Mouse (Mus musculus): ENCODE data around the gene Rbm28. TPM values are rescaled to one million over a fixed set of nuclear protein-coding genes. Genes with fewer than 3 reads are reported as not detected.

Gene Rbm28
- polyA plus RNA-seq, 1 experiment from 2014 or later, result 6.6 TPM

DNA sequence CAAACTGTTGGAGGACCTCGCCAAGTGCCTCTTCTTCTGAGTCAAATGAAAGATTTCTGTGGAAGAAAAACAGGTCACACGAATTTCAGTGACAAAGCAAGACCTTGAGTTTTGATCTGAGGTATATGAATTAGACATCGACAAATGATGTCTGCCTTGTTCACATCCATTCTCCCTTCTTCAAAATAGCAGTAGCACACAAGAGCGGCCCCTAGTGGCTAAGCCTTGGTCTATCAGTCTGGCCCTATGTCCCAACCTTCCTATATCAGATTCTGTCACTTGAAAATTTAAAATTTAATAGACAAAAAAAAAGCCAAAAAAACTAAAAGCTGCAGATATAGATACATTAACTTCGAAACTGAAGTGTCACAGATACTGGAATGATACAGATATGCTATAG, 21.2 kb downstream of the Rbm28 start:
- TF ChIP-seq CTCF (IDR thresholded peaks at IDR 0.05; ENCODE audit: low read depth) (peak; percentile 81), EP300 (IDR thresholded peaks at IDR 0.05; ENCODE audit: low read depth) (no peak)
- 37% methylated on average over 5 of the region's 5 CpGs for WGBS (ENCODE audit: insufficient replicate concordance)
- Histone ChIP-seq H3K4me2 (ENCODE audit: low read depth, low read length) (no peak overlapping the region), H3K4me1 (ENCODE audit: insufficient read depth) (0 out of 2 replicates have a peak, but pooled peaks cover 2% of the 10 kb centered on the region), H3K27me3 (ENCODE audit: insufficient read depth, low read length) (no peaks in the 10 kb centered on the region), H3K9me3 (ENCODE audit: low read length) (no peaks in the 10 kb centered on the region), H3K27ac (ENCODE audit: low read depth) (no peak overlapping the region), H3K4me3 (ENCODE audit: low read depth, low read length) (no peak overlapping the region), H3K36me3 (replicated peaks; ENCODE audit: insufficient read depth, low read length) (peaks cover 23% of the 10 kb centered on the region), H3K9ac (replicated peaks) (no peak overlapping the region)
- ATAC-seq (no peak), DNase-seq (peak; percentile 65)

DNA sequence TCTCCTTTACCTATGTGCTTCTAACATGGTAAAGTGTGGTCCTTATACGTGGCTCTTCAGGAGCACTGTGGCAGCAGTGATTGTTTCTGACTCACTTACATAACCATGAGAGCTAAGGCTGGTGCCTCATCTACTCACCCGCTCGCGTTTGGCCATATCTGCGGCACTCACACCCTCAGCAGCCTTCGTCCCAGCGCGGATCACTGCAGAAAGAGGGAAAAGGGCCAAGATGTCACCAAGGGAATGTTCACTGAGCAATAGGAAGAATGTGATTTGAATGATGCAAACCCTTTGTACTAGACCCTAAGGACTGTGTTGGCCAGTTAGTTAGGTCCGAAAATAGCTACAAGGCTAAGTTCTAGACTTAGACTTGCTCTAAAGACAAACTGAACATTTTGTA, 27.4 kb downstream of the Rbm28 start:
- 87% methylated on average over 9 of the region's 9 CpGs for WGBS (ENCODE audit: insufficient replicate concordance)
- TF ChIP-seq CTCF (IDR thresholded peaks at IDR 0.05; ENCODE audit: low read depth) (no peak), EP300 (IDR thresholded peaks at IDR 0.05; ENCODE audit: low read depth) (no peak)
- H3K27me3 ChIP-seq (ENCODE audit: insufficient read depth, low read length), result no peaks in the 10 kb centered on the region
- H3K4me2 ChIP-seq (ENCODE audit: low read depth, low read length), result no peak overlapping the region
- no peaks in the 10 kb centered on the region for H3K4me1 ChIP-seq (ENCODE audit: insufficient read depth)
- H3K9ac ChIP-seq (replicated peaks), result no peak overlapping the region
- no peak overlapping the region for H3K27ac ChIP-seq (ENCODE audit: low read depth)
- ATAC-seq (no peak), DNase-seq (no peak)
- no peak overlapping the region for H3K4me3 ChIP-seq (ENCODE audit: low read depth, low read length)
- H3K9me3 ChIP-seq (ENCODE audit: low read length), result no peaks in the 10 kb centered on the region
- peaks cover 53% of the 10 kb centered on the region for H3K36me3 ChIP-seq (replicated peaks; ENCODE audit: insufficient read depth, low read length)

DNA sequence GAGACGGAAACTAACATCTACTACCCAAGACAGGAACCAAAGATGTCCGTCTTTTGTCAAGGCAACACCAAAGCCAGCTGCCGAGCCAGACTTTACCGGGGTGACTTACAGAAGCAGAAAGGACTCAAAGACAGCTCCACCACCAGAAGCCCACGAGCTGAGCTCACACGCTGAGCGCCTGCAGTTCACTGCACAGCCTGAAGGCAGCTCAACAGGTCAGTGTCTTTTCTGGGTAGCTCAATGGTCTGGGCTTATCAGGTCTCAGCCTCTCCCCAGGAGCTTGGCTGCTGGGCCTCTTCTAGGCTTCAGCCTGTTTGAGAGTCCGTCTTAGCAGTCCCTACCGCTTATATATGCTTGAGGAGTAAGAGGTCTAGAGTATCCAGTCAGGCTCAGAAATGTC, 31.7 kb downstream of the Rbm28 start:
- Histone ChIP-seq H3K36me3 (replicated peaks; ENCODE audit: insufficient read depth, low read length) (peaks cover 57% of the 10 kb centered on the region), H3K27ac (ENCODE audit: low read depth) (no peak overlapping the region), H3K27me3 (ENCODE audit: insufficient read depth, low read length) (no peaks in the 10 kb centered on the region), H3K9me3 (ENCODE audit: low read length) (no peaks in the 10 kb centered on the region), H3K4me2 (ENCODE audit: low read depth, low read length) (no peak overlapping the region), H3K4me1 (ENCODE audit: insufficient read depth) (no peaks in the 10 kb centered on the region), H3K4me3 (ENCODE audit: low read depth, low read length) (no peak overlapping the region), H3K9ac (replicated peaks) (no peak overlapping the region)
- no peak for ATAC-seq
- 86% methylated on average over 9 of the region's 9 CpGs for WGBS (ENCODE audit: insufficient replicate concordance)
- no peak for DNase-seq
- TF ChIP-seq EP300 (IDR thresholded peaks at IDR 0.05; ENCODE audit: low read depth), result no peak
- no peak for TF ChIP-seq CTCF (IDR thresholded peaks at IDR 0.05; ENCODE audit: low read depth)

DNA sequence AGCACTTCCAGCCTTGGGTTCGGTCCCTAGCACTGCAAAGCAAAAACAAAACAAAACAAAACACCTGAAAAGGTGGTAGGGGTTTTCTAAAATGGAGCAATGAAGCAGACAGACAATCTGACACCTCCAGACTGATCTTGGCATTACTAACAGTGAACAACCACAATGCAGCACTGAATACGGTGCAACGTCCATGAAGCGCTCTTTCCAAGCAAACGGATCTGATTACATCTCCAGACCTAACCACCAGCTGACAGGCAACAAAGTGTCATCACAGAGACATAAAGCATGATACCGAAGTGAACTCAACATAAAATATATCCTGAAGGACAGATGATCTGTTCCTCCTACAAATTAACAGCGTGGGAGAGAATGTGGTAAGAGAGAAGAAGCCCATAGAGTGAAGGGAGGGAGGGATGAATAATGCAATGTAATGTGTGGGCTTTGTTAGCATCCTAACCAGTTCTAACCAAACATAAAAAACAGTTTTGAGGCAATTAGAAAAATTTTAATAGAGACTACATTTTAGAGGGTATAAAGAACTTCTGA, 37.9 kb downstream of the Rbm28 start:
- no peak overlapping the region for H3K4me3 ChIP-seq (ENCODE audit: low read depth, low read length)
- no peak for TF ChIP-seq CTCF (IDR thresholded peaks at IDR 0.05; ENCODE audit: low read depth)
- TF ChIP-seq EP300 (IDR thresholded peaks at IDR 0.05; ENCODE audit: low read depth), result no peak
- no peaks in the 10 kb centered on the region for H3K9me3 ChIP-seq (ENCODE audit: low read length)
- no peak overlapping the region for H3K4me2 ChIP-seq (ENCODE audit: low read depth, low read length)
- peaks cover 43% of the 10 kb centered on the region for H3K36me3 ChIP-seq (replicated peaks; ENCODE audit: insufficient read depth, low read length)
- H3K27ac ChIP-seq (ENCODE audit: low read depth), result no peak overlapping the region
- H3K27me3 ChIP-seq (ENCODE audit: insufficient read depth, low read length), result no peaks in the 10 kb centered on the region
- H3K4me1 ChIP-seq (ENCODE audit: insufficient read depth), result no peaks in the 10 kb centered on the region
- WGBS (ENCODE audit: insufficient replicate concordance), result 85% methylated on average over 7 of the region's 7 CpGs
- ATAC-seq (no peak), DNase-seq (no peak)
- H3K9ac ChIP-seq (replicated peaks), result no peak overlapping the region

DNA sequence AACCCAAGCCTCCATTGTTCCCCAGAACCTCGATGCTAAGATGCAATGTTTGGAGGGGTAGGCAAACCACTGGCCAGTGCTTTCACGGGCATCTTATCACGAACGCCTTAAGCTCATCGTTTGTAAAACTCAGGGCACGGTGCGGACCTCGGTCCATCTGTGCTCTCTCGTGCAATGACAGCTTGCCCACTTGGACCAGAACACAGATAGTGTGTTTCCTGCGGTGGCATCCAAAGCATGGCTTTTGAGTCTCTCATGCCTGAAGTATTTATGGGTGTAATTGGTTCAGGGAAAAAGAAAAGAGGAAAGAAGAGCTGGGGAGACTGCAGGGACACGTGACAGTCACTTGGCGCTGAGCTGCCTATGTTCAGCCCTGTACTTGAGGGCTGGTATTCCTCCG, 44.8 kb downstream of the Rbm28 start:
- Histone ChIP-seq H3K27me3 (ENCODE audit: insufficient read depth, low read length) (no peaks in the 10 kb centered on the region), H3K4me2 (ENCODE audit: low read depth, low read length) (no peak overlapping the region), H3K4me1 (ENCODE audit: insufficient read depth) (peaks cover 7% of the 10 kb centered on the region), H3K36me3 (replicated peaks; ENCODE audit: insufficient read depth, low read length) (peaks cover 5% of the 10 kb centered on the region; the same call in 1 of the 2 replicates), H3K9me3 (ENCODE audit: low read length) (no peaks in the 10 kb centered on the region), H3K9ac (replicated peaks) (no peak overlapping the region), H3K27ac (ENCODE audit: low read depth) (no peak overlapping the region), H3K4me3 (ENCODE audit: low read depth, low read length) (no peak overlapping the region)
- ATAC-seq (no peak), DNase-seq (no peak)
- WGBS (ENCODE audit: insufficient replicate concordance), result 79% methylated on average over 13 of the region's 13 CpGs
- no peak for TF ChIP-seq CTCF (IDR thresholded peaks at IDR 0.05; ENCODE audit: low read depth)
- TF ChIP-seq EP300 (IDR thresholded peaks at IDR 0.05; ENCODE audit: low read depth), result no peak

DNA sequence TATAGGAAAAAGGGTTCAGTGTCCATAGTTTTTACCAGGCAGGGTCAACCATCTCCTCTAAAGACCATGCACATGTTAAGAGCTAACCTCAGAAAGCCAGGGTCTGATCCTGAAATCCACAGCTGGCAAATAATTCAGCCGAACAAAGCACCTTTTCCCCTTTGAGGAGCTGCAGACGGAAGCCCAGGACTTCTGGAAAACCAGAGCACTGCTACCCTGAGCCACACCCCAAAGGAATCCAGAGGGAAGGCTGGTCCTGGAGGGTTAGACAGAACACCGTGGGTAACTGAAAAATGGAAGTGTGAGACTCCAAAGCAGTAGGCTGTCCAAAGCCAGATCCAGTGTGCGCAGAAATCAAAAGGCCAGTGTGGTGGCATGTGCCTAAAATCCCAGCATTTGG, 45.8 kb downstream of the Rbm28 start:
- H3K9me3 ChIP-seq (ENCODE audit: low read length), result no peaks in the 10 kb centered on the region
- no peak for ATAC-seq
- no peak overlapping the region for H3K27ac ChIP-seq (ENCODE audit: low read depth)
- no peaks in the 10 kb centered on the region for H3K27me3 ChIP-seq (ENCODE audit: insufficient read depth, low read length)
- H3K4me1 ChIP-seq (ENCODE audit: insufficient read depth), result peaks cover 7% of the 10 kb centered on the region
- no peak overlapping the region for H3K9ac ChIP-seq (replicated peaks)
- WGBS (ENCODE audit: insufficient replicate concordance), result 81% methylated on average over 4 of the region's 4 CpGs
- DNase-seq, result no peak
- TF ChIP-seq CTCF (IDR thresholded peaks at IDR 0.05; ENCODE audit: low read depth) (no peak), EP300 (IDR thresholded peaks at IDR 0.05; ENCODE audit: low read depth) (no peak)
- H3K4me3 ChIP-seq (ENCODE audit: low read depth, low read length), result no peak overlapping the region
- no peak overlapping the region for H3K4me2 ChIP-seq (ENCODE audit: low read depth, low read length)
- H3K36me3 ChIP-seq (replicated peaks; ENCODE audit: insufficient read depth, low read length), result no peaks in the 10 kb centered on the region

DNA sequence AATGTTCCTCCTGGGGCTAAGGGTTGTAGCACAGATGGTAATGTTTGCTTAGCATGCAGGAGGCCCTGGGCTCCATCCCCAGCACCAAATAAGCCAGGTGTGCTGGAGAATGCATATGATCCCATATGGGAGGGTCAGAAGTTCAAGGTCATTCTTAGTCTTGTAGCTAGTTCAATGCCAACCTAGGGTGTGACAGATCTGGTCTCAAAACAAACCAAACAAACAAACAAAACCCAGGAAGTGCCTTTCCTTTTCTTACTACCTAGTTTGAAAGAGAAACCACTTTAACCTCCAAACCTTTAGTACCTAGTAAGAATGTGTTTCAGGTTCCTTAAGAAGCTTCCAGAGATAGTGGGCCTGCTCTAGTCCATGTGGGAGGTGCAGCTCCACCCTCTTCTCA, 46.6 kb downstream of the Rbm28 start:
- H3K4me2 ChIP-seq (ENCODE audit: low read depth, low read length), result no peak overlapping the region
- no peaks in the 10 kb centered on the region for H3K27me3 ChIP-seq (ENCODE audit: insufficient read depth, low read length)
- no peak for DNase-seq
- no peak overlapping the region for H3K9ac ChIP-seq (replicated peaks)
- H3K36me3 ChIP-seq (replicated peaks; ENCODE audit: insufficient read depth, low read length), result no peaks in the 10 kb centered on the region
- no peak overlapping the region for H3K27ac ChIP-seq (ENCODE audit: low read depth)
- no peak overlapping the region for H3K4me3 ChIP-seq (ENCODE audit: low read depth, low read length)
- H3K4me1 ChIP-seq (ENCODE audit: insufficient read depth), result peaks cover 7% of the 10 kb centered on the region
- no peak for ATAC-seq
- TF ChIP-seq EP300 (IDR thresholded peaks at IDR 0.05; ENCODE audit: low read depth) (no peak), CTCF (IDR thresholded peaks at IDR 0.05; ENCODE audit: low read depth) (no peak)
- H3K9me3 ChIP-seq (ENCODE audit: low read length), result no peaks in the 10 kb centered on the region

Measured in liver, postnatal 0 days (tissue).